Mouse (Mus musculus) retina, postnatal 7 days (tissue): ENCODE data around the gene 4430402I18Rik.

Source experiments
- DNase-seq: peaks from one replicate; pipeline ENCODE4 v3.0.0-alpha.2; 2012; ENCODE audit warnings: low read depth, low spot score

4430402I18Rik gene

DNA sequence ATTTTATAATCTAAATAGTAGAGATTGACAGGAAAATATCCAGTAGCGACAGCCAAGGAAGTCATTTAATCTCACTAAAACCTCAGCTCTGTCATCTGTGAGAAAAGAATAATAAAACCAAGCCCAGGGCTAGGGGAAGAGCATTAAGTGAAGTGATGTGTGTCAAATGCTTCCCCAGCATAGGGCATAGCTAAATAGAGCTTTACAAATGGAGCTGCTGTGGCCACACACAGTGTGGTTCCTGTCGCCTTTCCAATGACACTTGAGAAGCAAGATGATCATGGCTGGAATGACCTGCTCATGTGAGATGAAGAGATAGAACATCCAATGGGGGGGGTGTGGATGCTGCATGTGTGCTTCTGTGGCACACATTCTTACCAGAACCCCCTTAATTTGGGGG lies 65.5 kb downstream of the 4430402I18Rik start:
- DNase-seq = no peak

DNA sequence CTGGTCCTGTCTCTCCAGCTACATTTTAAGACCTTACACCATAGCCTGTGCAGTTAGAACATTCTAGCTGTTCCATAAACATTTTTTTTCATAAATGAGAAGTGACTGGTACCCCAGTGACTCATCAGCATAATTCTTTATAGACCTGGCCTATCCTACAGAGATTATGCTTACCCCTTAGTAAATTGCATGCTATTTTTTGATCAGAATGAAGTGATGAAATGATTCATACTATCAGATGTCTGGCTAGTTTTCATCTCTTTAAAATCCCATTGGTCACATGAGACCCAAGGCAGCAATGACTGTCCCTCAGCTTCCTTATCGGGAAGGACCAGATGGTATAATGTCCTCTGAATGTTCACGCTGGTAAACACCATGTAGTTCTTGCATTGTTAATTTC lies 66.8 kb downstream of the 4430402I18Rik start:
- no peak for DNase-seq

- DNase-seq = no peak
These were observed 70.1 kb downstream of the 4430402I18Rik start for GRCm38 (mm10) chr19:28897497-28897896.

- no peak for DNase-seq
These were observed 71.0 kb downstream of the 4430402I18Rik start for GRCm38 (mm10) chr19:28896639-28897038.

DNA sequence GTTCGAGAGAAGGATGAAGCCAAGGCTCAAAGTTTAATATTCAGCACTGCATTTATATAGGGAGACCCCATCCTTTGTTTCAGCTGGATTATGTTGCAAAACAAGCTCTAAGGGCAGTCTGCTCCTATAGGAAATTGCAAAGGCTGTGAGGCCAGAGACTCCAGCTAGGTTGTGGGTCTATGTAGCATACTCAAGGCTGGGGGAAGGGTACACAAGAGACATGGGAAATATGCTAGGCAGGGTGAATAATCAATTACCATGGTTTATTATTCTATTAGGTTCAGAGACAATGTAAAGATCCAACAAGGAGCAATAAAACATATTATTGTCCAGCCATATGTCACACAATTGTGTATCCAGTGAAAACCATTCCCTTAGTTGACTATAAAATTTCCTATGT lies 75.7 kb downstream of the 4430402I18Rik start:
- DNase-seq = no peak

DNA sequence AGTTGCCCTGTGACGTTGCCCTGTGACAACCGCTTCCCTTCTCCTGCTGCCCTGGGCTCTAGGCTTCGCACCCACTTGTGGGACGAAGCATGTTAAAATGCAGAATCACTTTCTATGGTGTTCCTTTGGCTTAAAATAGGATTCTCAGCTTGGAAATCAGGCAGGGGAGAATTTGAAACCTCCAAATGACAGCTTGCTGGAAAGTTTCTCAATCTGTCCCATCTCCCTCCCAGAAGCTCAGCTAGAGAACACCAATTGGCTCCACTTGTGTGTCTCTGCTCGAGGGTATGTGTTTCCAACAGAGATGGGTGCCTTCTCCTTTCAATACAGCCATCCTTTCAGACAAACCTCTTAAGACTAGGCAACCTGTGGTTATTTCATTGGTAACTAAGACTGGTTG lies 76.4 kb downstream of the 4430402I18Rik start:
- DNase-seq = no peak

- no peak for DNase-seq
These were observed 78.3 kb downstream of the 4430402I18Rik start for GRCm38 (mm10) chr19:28889251-28889650.

DNA sequence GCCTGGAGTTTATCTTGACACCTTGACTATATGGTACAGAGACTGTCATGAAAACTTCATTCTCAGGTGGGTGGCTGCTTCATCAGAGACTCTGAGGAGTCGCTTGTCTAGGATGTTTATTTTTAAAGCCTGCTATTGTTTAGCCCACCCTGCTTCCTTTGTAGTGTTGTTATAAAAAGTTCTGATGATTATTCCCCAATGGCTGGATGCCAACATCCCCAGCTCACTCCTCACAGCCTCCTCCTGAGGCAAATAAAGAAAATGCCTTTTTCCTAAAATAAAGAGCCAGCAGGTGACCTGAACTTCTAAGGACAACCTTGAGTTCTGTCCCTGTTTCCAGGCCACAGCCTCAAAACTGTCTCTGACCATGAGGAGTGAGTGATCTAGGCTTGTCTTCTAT lies 79.1 kb downstream of the 4430402I18Rik start:
- DNase-seq = no peak

- DNase-seq = peak; percentile 44
These were observed 84.5 kb downstream of the 4430402I18Rik start for GRCm38 (mm10) chr19:28883126-28883525.

DNA sequence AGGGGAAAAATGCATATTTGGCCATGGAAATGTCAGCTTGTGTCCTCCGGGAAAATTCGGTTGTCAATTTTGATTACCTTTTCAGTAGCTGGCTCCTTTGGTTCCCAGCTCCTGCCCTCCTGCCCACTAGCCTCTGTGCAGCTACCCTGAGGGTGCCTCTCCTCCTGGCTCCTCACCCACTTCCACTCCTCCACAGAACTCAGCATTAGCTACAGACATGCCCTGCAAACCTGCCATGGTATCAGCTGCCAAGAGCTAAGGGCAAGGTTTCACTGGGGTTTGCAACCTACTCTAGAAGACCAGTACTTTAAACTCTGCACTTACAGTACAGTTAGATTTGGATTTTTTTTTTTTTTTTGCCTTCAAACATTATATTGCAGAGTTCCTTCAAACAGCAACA lies 88.1 kb downstream of the 4430402I18Rik start:
- no peak for DNase-seq

DNA sequence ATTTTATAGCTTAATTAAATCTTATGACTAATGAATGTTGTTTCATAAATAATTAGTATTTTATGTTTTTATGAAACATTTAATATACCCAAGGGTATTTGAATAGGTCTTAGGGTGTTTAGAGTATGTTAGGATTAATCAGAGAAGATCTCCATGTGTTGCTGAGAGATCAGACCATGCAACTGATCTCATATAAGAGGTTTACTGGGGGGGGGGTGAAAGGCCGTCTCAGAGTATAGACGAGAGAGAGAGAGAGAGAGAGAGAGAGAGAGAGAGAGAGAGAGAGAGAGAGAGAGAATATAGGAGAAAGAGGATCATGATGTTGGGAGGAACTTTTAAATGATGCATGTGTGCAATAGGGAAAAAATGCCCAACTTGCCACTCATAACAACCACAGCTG lies 97.2 kb downstream of the 4430402I18Rik start:
- DNase-seq = peak; percentile 52

- no peak for DNase-seq
These were observed 98.2 kb downstream of the 4430402I18Rik start for GRCm38 (mm10) chr19:28869251-28869855.

DNA sequence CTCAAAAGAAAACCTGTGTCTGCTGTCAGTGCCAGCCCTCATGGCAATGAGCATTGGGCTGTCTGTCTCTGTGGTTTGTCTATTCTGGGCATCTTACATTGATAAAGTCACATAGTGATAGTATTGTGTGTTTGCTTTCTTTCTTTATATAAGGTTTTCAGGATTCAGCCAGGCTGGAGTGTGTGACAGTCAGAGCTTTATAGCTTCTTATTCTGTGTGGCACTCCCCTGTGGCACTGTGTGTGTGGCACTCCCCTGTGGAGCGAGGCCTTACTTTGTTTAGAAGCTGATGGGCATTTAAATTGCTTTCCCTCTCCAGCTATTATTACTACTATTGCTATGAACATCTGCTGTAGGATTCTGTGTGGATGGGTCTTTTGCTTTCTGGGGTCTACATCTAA lies 102.1 kb downstream of the 4430402I18Rik start:
- DNase-seq = no peak

DNA sequence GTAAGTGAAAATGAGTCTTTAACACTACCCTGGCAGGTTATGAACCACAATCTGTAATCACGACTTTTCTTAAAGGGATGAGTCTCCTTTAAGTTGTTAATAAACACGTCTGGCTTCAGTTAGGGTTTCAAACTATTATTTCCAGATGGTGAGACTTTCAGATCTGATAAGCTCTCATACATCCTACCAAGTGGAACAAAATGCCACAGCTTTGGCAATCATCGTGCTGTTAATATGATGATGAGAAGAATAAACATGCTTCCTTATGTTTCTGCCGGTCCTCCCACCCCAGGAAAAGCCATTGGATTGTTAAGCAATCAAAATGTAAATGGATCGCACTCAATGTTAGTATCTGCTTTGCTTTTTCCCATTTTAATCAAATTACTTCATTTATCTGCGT lies 102.6 kb downstream of the 4430402I18Rik start:
- DNase-seq = no peak

DNA sequence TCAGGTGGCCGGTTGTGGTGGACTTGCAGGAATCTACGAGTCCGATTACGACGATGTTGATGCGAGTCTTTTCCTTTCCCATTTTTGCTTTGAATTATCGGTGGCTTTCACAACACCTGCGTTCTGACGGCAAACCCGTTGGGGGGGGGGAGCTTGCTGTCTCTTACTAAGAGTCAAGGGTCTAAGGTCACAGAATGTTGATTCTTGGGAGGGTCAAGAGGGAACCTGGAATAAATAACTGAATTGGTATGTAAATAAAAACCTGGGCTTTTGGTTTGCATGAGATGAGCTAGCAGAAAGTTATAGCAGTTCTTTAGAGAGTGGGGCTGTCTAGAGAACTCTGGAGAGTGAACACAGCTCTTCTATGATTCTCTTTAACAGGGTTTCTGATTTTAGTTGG lies 104.0 kb downstream of the 4430402I18Rik start:
- DNase-seq = no peak

DNA sequence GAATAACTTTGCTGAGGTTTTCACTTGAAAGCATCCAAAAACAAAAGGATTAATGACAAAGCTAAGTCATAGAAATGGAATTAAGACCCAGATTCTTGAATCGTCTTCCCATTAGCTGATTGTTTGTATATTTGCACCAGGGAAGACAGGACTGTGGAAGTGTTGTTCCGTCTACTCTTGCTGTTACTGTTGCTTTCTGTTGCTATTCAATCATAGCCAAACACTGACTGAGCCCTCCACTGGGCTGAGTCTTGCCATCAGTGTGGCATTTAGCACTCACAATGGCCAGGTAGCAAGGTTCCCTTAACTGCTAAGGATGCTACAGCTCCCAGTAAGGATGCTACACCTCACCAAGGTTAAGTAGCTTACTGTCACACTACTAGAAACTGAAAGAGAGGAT lies 107.4 kb downstream of the 4430402I18Rik start:
- DNase-seq = no peak

- DNase-seq = no peak
These were observed 112.8 kb downstream of the 4430402I18Rik start for GRCm38 (mm10) chr19:28854831-28855230.

DNA sequence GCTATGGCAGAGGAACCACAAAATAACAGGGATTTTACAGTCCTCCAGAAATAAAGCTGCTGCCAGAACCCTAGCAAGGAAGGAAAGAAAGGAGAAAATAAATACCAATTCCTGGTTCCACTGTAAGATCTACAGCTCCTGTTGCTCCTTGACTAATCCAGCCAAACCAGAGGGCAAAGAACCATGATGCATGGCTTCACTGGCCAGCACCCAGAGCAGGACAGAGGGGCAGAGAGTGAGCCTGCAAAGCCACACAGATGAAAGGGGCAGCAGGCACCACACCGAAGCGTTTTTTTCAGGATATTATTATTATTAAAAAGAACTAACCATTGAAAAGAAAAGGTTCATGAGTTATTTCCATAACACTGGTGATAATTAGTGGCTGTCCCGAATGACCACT lies 115.6 kb downstream of the 4430402I18Rik start:
- no peak for DNase-seq

GRCm38 (mm10) chr19:28850510-28850909 lies 117.1 kb downstream of the 4430402I18Rik start:
- no peak for DNase-seq

- no peak for DNase-seq
These were observed 122.5 kb downstream of the 4430402I18Rik start for GRCm38 (mm10) chr19:28844946-28845710.
